ENCODE assay signal across 8 mouse cellular contexts in the genomic region with DNA sequence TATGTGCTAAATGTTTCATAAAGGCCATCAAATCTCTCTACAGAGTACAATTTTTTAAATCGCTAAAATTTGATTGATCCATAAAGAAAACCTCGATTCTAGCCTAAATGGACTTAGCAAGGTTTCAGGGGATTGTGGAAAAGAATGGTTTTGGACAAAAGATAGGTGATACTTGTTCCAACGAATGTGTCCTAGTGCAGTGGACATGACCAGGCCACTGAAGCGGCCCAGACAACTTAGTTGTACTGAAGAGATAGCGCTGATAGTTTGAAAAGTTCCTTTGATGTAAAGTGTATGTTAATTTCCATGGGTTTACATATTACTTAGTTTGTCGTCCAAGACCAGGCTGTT. TPM values are rescaled to one million over a fixed set of nuclear protein-coding genes. Genes with fewer than 3 reads are reported as not detected.
DNase-seq lines count a peak whose midpoint lies in the region; ATAC-seq and TF ChIP-seq lines count a peak whose summit lies in the region.

No protein-coding gene starts in this region.

- H3K27ac ChIP-seq in kidney, embryonic 14.5 days (ENCODE audit: low read depth, low read length), result no peak overlapping the region; the same call in 1 of the 2 replicates
- H3K27ac ChIP-seq in bone marrow, adult 2 months (ENCODE audit: control insufficient read depth, insufficient read depth, low read depth, low read length, poor library complexity), result no peak overlapping the region
- no peak overlapping the region for H3K27ac ChIP-seq in hindbrain, embryonic 13.5 days
- no peak overlapping the region for H3K27ac ChIP-seq in midbrain, embryonic 14.5 days (replicated peaks; ENCODE audit: low read depth, low read length)

- no peaks in the 10 kb centered on the region for H3K36me3 ChIP-seq in kidney, embryonic 14.5 days (ENCODE audit: control insufficient read depth, insufficient read depth, low read length)
- H3K36me3 ChIP-seq in hindbrain, embryonic 13.5 days, result no peaks in the 10 kb centered on the region
- H3K36me3 ChIP-seq in midbrain, embryonic 14.5 days (ENCODE audit: control insufficient read depth, insufficient read depth, low read length), result no peaks in the 10 kb centered on the region

- 12% methylated on average over 6 of the region's 6 CpGs for WGBS in kidney, embryonic 14.5 days
- WGBS in bone marrow, adult 2 months, result 4% methylated on average over 6 of the region's 6 CpGs
- 10% methylated on average over 6 of the region's 6 CpGs for WGBS in hindbrain, embryonic 13.5 days
- 9% methylated on average over 6 of the region's 6 CpGs for WGBS in midbrain, embryonic 14.5 days

- no peak for DNase-seq in kidney, adult 18-20 months
- DNase-seq in midbrain, embryonic 14.5 days, result no peak
- no peak for DNase-seq in embryo, embryonic 11 days
- no peak for DNase-seq in cerebellum, postnatal 14 days
- DNase-seq in frontal cortex, postnatal 14 days (ENCODE audit: low spot score in 2 of 2), result no peak

- H3K4me3 ChIP-seq in kidney, embryonic 14.5 days (ENCODE audit: low read length), result peak overlapping the region; percentile 99
- H3K4me3 ChIP-seq in bone marrow, adult 2 months (replicated peaks; ENCODE audit: control insufficient read depth, low read depth, low read length), result peak overlapping the region; percentile 85
- peak overlapping the region; percentile 92 for H3K4me3 ChIP-seq in hindbrain, embryonic 13.5 days
- peak overlapping the region; percentile 97 for H3K4me3 ChIP-seq in midbrain, embryonic 14.5 days (replicated peaks; ENCODE audit: low read depth, low read length)

- ATAC-seq in kidney, embryonic 14.5 days (ENCODE audit: low FRiP score, low TSS enrichment), result no peak
- no peak for ATAC-seq in hindbrain, embryonic 13.5 days (ENCODE audit: low FRiP score)
- no peak for ATAC-seq in midbrain, embryonic 14.5 days (ENCODE audit: low FRiP score, low TSS enrichment)

- TF ChIP-seq POLR2A in bone marrow, adult 2 months (IDR thresholded peaks at IDR 0.05; ENCODE audit: borderline replicate concordance, control insufficient read depth, low read depth, low read length), result no peak

- TF ChIP-seq CTCF in bone marrow, adult 2 months (IDR thresholded peaks at IDR 0.05; ENCODE audit: control insufficient read depth, insufficient read depth, low read length), result no peak

- peaks cover 3% of the 10 kb centered on the region; the same call in 1 of the 2 replicates for H3K4me1 ChIP-seq in kidney, embryonic 14.5 days (ENCODE audit: control insufficient read depth, insufficient read depth, low read length)
- no peaks in the 10 kb centered on the region; the same call in 1 of the 2 replicates for H3K4me1 ChIP-seq in bone marrow, adult 2 months (ENCODE audit: control insufficient read depth, insufficient read depth, low read length)
- peaks cover 29% of the 10 kb centered on the region for H3K4me1 ChIP-seq in hindbrain, embryonic 13.5 days (replicated peaks)
- peaks cover 26% of the 10 kb centered on the region for H3K4me1 ChIP-seq in midbrain, embryonic 14.5 days (ENCODE audit: control insufficient read depth, insufficient read depth, low read length)

- H3K27me3 ChIP-seq in kidney, embryonic 14.5 days (ENCODE audit: control insufficient read depth, insufficient read depth, low read length), result no peaks in the 10 kb centered on the region
- H3K27me3 ChIP-seq in hindbrain, embryonic 13.5 days, result no peaks in the 10 kb centered on the region
- H3K27me3 ChIP-seq in midbrain, embryonic 14.5 days (ENCODE audit: control insufficient read depth, insufficient read depth, low read length), result no peaks in the 10 kb centered on the region

- peak overlapping the region; percentile 45 for H3K4me2 ChIP-seq in kidney, embryonic 14.5 days (replicated peaks; ENCODE audit: low read depth, low read length)
- H3K4me2 ChIP-seq in hindbrain, embryonic 13.5 days, result peak overlapping the region; percentile 74
- H3K4me2 ChIP-seq in midbrain, embryonic 14.5 days (ENCODE audit: low read length), result peak overlapping the region; percentile 81

- H3K9me3 ChIP-seq in kidney, embryonic 14.5 days (ENCODE audit: control insufficient read depth, low read length), result no peaks in the 10 kb centered on the region
- H3K9me3 ChIP-seq in hindbrain, embryonic 13.5 days, result no peaks in the 10 kb centered on the region
- no peaks in the 10 kb centered on the region for H3K9me3 ChIP-seq in midbrain, embryonic 14.5 days (ENCODE audit: control insufficient read depth, low read length)

- H3K9ac ChIP-seq in kidney, embryonic 14.5 days (ENCODE audit: low read depth, low read length), result peak overlapping the region; percentile 63
- H3K9ac ChIP-seq in hindbrain, embryonic 13.5 days, result peak overlapping the region; percentile 93
- peak overlapping the region; percentile 66 for H3K9ac ChIP-seq in midbrain, embryonic 14.5 days (replicated peaks; ENCODE audit: low read length)

RNA-seq across cellular contexts. Expression of a gene that starts 0.7 kb away (rescaled TPM):
- polyA plus RNA-seq in kidney, embryonic 14.5 days (2014; fragmentation: Nextera tagmentation; extraction: Ambion mirVana), result 13.5 and 22.6 TPM in 2 replicates
- 2.5 and 18.2 TPM in 2 replicates for polyA plus RNA-seq in bone marrow, adult 2 months (2011; ENCODE audit: insufficient read depth, insufficient read length, low replicate concordance, missing spikeins)
- polyA plus RNA-seq in hindbrain, embryonic 13.5 days (2015; fragmentation: Nextera tagmentation; extraction: Ambion mirVana), result 10.5 and 12.0 TPM in 2 replicates
- 13.6 and 17.0 TPM in 2 replicates for polyA plus RNA-seq in midbrain, embryonic 14.5 days (2014; fragmentation: Nextera tagmentation; extraction: Ambion mirVana)

RNA-seq across cellular contexts. Expression of a gene that starts 0.9 kb away (rescaled TPM):
- polyA plus RNA-seq in kidney, embryonic 14.5 days (2014; fragmentation: Nextera tagmentation; extraction: Ambion mirVana), result 21.7 and 25.8 TPM in 2 replicates
- polyA plus RNA-seq in bone marrow, adult 2 months (2011; ENCODE audit: insufficient read depth, insufficient read length, low replicate concordance, missing spikeins), result 15.2 and 25.6 TPM in 2 replicates
- polyA plus RNA-seq in hindbrain, embryonic 13.5 days (2015; fragmentation: Nextera tagmentation; extraction: Ambion mirVana), result 43.0 and 44.7 TPM in 2 replicates
- 50.0 and 53.1 TPM in 2 replicates for polyA plus RNA-seq in midbrain, embryonic 14.5 days (2014; fragmentation: Nextera tagmentation; extraction: Ambion mirVana)
